Mouse (Mus musculus) urinary bladder, postnatal 36 days (tissue): Measurements from ENCODE around the gene Tmco5.

Experiments used
- DNase-seq, 2 experiments: peaks; one replicate each; pipeline ENCODE4 v3.0.0; 2022; ENCODE audit warnings: low spot score in 2 of 2, mixed read lengths in 1 of 2

Gene Tmco5

GRCm38 (mm10) chr2:116878391-116878790 lies at the start of gene Tmco5:
Gene Tmco5, plus strand, starts transcription at chr2:116878691.
- DNase-seq = no peak

GRCm38 (mm10) chr2:116831863-116832262 lies 46.6 kb upstream of the Tmco5 start:
- DNase-seq = no peak

- DNase-seq = no peak
Observed at GRCm38 (mm10) chr2:116837829-116838228, 40.7 kb upstream of the Tmco5 start.

GRCm38 (mm10) chr2:116838538-116839197 lies 39.8 kb upstream of the Tmco5 start:
- DNase-seq = peak in 1 of 2 experiments; percentile 22

- DNase-seq = no peak
Observed at GRCm38 (mm10) chr2:116849980-116850636, 28.4 kb upstream of the Tmco5 start.

GRCm38 (mm10) chr2:116851356-116851755 lies 27.1 kb upstream of the Tmco5 start:
- DNase-seq = no peak

GRCm38 (mm10) chr2:116852249-116852648 lies 26.2 kb upstream of the Tmco5 start:
- no peak for DNase-seq

GRCm38 (mm10) chr2:116858703-116859102 lies 19.8 kb upstream of the Tmco5 start:
- DNase-seq = no peak

GRCm38 (mm10) chr2:116876955-116877615 lies 1.4 kb upstream of the Tmco5 start:
- DNase-seq = no peak

- no peak for DNase-seq
Observed at GRCm38 (mm10) chr2:116879730-116880129, 1.2 kb downstream of the Tmco5 start.

GRCm38 (mm10) chr2:116893316-116893987 lies 15.0 kb downstream of the Tmco5 start:
- no peak for DNase-seq

GRCm38 (mm10) chr2:116893988-116894363 lies 15.5 kb downstream of the Tmco5 start:
- DNase-seq = peak in 1 of 2 experiments; percentile 2

GRCm38 (mm10) chr2:116899615-116900272 lies 21.3 kb downstream of the Tmco5 start:
- DNase-seq = peak; percentile 78 to 85

GRCm38 (mm10) chr2:116900273-116900843 lies 21.9 kb downstream of the Tmco5 start:
- DNase-seq = peak; percentile 3 to 7

- no peak for DNase-seq
Observed at GRCm38 (mm10) chr2:116908268-116908667, 29.8 kb downstream of the Tmco5 start.

- DNase-seq = no peak
Observed at GRCm38 (mm10) chr2:116912334-116913070, 34.0 kb downstream of the Tmco5 start.

GRCm38 (mm10) chr2:116913677-116914405 lies 35.4 kb downstream of the Tmco5 start:
- DNase-seq = no peak

- DNase-seq = no peak
Observed at GRCm38 (mm10) chr2:116914636-116915035, 36.1 kb downstream of the Tmco5 start.

- DNase-seq = no peak
Observed at GRCm38 (mm10) chr2:116918598-116918997, 40.1 kb downstream of the Tmco5 start.
